Mouse (Mus musculus): ENCODE results near the gene Gpr153. TPM values are rescaled to one million over a fixed set of nuclear protein-coding genes. Genes with fewer than 3 reads are reported as not detected.

The Gpr153 gene
- polyA plus RNA-seq, 1 experiment from 2014 or later: 9.0 TPM

- no peak overlapping the region for H3K27ac ChIP-seq
- H3K4me1 ChIP-seq (replicated peaks): peaks cover 33% of the 10 kb centered on the region
- H3K9me3 ChIP-seq: no peaks in the 10 kb centered on the region
- H3K27me3 ChIP-seq: peaks cover 99% of the 10 kb centered on the region
- no peak for ATAC-seq (ENCODE audit: low FRiP score)
- peak overlapping the region; percentile 60 for H3K9ac ChIP-seq
- peak overlapping the region; percentile 37 for H3K4me3 ChIP-seq
- 22% methylated on average over 32 of the region's 34 CpGs for WGBS
- peak overlapping the region; percentile 60 for H3K4me2 ChIP-seq
- peaks cover 21% of the 10 kb centered on the region for H3K36me3 ChIP-seq
Observed at GRCm38 (mm10) chr4:152282721-152283120, 8.7 kb downstream of the Gpr153 start.

- WGBS: 5% methylated on average over 68 of the region's 70 CpGs
- peaks cover 18% of the 10 kb centered on the region for H3K36me3 ChIP-seq
- peaks cover 100% of the 10 kb centered on the region for H3K27me3 ChIP-seq
- H3K4me3 ChIP-seq: peak overlapping the region; percentile 37
- peak overlapping the region; percentile 60 for H3K9ac ChIP-seq
- H3K4me2 ChIP-seq: peak overlapping the region; percentile 60
- no peak overlapping the region for H3K27ac ChIP-seq
- ATAC-seq (ENCODE audit: low FRiP score): peak; percentile 73
- H3K4me1 ChIP-seq (replicated peaks): peaks cover 39% of the 10 kb centered on the region
- no peaks in the 10 kb centered on the region for H3K9me3 ChIP-seq
Observed at GRCm38 (mm10) chr4:152283186-152283950, 9.3 kb downstream of the Gpr153 start.

- Histone ChIP-seq H3K4me2 (peak overlapping the region; percentile 62; the same call in 1 of the 2 replicates), H3K4me3 (0 out of 2 replicates have a peak overlapping the region, but pooled peaks have one; percentile 38), H3K9me3 (no peaks in the 10 kb centered on the region), H3K27me3 (peaks cover 97% of the 10 kb centered on the region), H3K9ac (no peak overlapping the region), H3K36me3 (peaks cover 9% of the 10 kb centered on the region), H3K4me1 (replicated peaks) (peaks cover 52% of the 10 kb centered on the region), H3K27ac (no peak overlapping the region)
- no peak for ATAC-seq (ENCODE audit: low FRiP score)
- 6% methylated on average over 10 of the region's 10 CpGs for WGBS
Observed at GRCm38 (mm10) chr4:152285505-152285904, 11.5 kb downstream of the Gpr153 start.

- peak overlapping the region; percentile 64 for H3K9ac ChIP-seq
- peaks cover 59% of the 10 kb centered on the region for H3K4me1 ChIP-seq (replicated peaks)
- H3K4me3 ChIP-seq: peak overlapping the region; percentile 38
- WGBS: under 1% methylated on average over 32 of the region's 32 CpGs
- H3K27ac ChIP-seq: no peak overlapping the region
- H3K9me3 ChIP-seq: no peaks in the 10 kb centered on the region
- ATAC-seq (ENCODE audit: low FRiP score): no peak
- H3K4me2 ChIP-seq: peak overlapping the region; percentile 62
- H3K27me3 ChIP-seq: peaks cover 97% of the 10 kb centered on the region
- H3K36me3 ChIP-seq: peaks cover 5% of the 10 kb centered on the region; the same call in 1 of the 2 replicates
Observed at GRCm38 (mm10) chr4:152286183-152286582, 12.2 kb downstream of the Gpr153 start.

- ATAC-seq (ENCODE audit: low FRiP score): no peak
Observed at GRCm38 (mm10) chr4:152286887-152287286, 12.9 kb downstream of the Gpr153 start.

GRCm38 (mm10) chr4:152287317-152288120 lies 13.5 kb downstream of the Gpr153 start:
- Histone ChIP-seq H3K4me1 (replicated peaks) (peaks cover 71% of the 10 kb centered on the region), H3K27me3 (peaks cover 97% of the 10 kb centered on the region), H3K27ac (no peak overlapping the region), H3K4me3 (no peak overlapping the region), H3K4me2 (peak overlapping the region; percentile 62), H3K36me3 (no peaks in the 10 kb centered on the region), H3K9me3 (no peaks in the 10 kb centered on the region), H3K9ac (0 out of 2 replicates have a peak overlapping the region, but pooled peaks have one; percentile 35)
- ATAC-seq (ENCODE audit: low FRiP score): no peak
- 5% methylated on average over 19 of the region's 19 CpGs for WGBS

More at GRCm38 (mm10) chr4:152286887-152287286, 12.9 kb downstream of the Gpr153 start:
- peaks cover 65% of the 10 kb centered on the region for H3K4me1 ChIP-seq (replicated peaks)
- peak overlapping the region; percentile 62 for H3K4me2 ChIP-seq
- 1% methylated on average over 26 of the region's 26 CpGs for WGBS
- peak overlapping the region; percentile 64; the same call in 1 of the 2 replicates for H3K9ac ChIP-seq
- H3K9me3 ChIP-seq: no peaks in the 10 kb centered on the region
- peak overlapping the region; percentile 38 for H3K4me3 ChIP-seq
- peaks cover 97% of the 10 kb centered on the region for H3K27me3 ChIP-seq
- no peaks in the 10 kb centered on the region for H3K36me3 ChIP-seq
- H3K27ac ChIP-seq: no peak overlapping the region

- Histone ChIP-seq H3K36me3 (no peaks in the 10 kb centered on the region), H3K4me1 (replicated peaks) (peaks cover 71% of the 10 kb centered on the region), H3K4me3 (no peak overlapping the region), H3K9me3 (no peaks in the 10 kb centered on the region), H3K9ac (no peak overlapping the region), H3K27me3 (peaks cover 97% of the 10 kb centered on the region), H3K4me2 (no peak overlapping the region), H3K27ac (no peak overlapping the region)
- ATAC-seq (ENCODE audit: low FRiP score): no peak
- WGBS: 28% methylated on average over 18 of the region's 18 CpGs
Observed at GRCm38 (mm10) chr4:152288398-152288945, 14.4 kb downstream of the Gpr153 start.

GRCm38 (mm10) chr4:152290385-152290784 lies 16.4 kb downstream of the Gpr153 start:
- Histone ChIP-seq H3K9me3 (no peaks in the 10 kb centered on the region), H3K9ac (peak overlapping the region; percentile 67), H3K27me3 (peaks cover 97% of the 10 kb centered on the region), H3K4me2 (peak overlapping the region; percentile 57), H3K4me3 (peak overlapping the region; percentile 32), H3K36me3 (no peaks in the 10 kb centered on the region), H3K4me1 (replicated peaks) (peaks cover 78% of the 10 kb centered on the region), H3K27ac (no peak overlapping the region)
- under 1% methylated on average over 38 of the region's 39 CpGs for WGBS
- 0 out of 2 replicates have a peak, but pooled peaks have one; percentile 12 for ATAC-seq (ENCODE audit: low FRiP score)

GRCm38 (mm10) chr4:152290991-152291390 lies 17.0 kb downstream of the Gpr153 start:
- H3K9ac ChIP-seq: peak overlapping the region; percentile 67; the same call in 1 of the 2 replicates
- no peaks in the 10 kb centered on the region for H3K36me3 ChIP-seq
- 7% methylated on average over 11 of the region's 11 CpGs for WGBS
- peak overlapping the region; percentile 32 for H3K4me3 ChIP-seq
- H3K27ac ChIP-seq: no peak overlapping the region
- H3K4me2 ChIP-seq: peak overlapping the region; percentile 57
- no peaks in the 10 kb centered on the region for H3K9me3 ChIP-seq
- ATAC-seq (ENCODE audit: low FRiP score): no peak
- peaks cover 97% of the 10 kb centered on the region for H3K27me3 ChIP-seq
- peaks cover 74% of the 10 kb centered on the region for H3K4me1 ChIP-seq (replicated peaks)

- Histone ChIP-seq H3K36me3 (no peaks in the 10 kb centered on the region), H3K4me3 (peak within 1 kb of the TSS; percentile 32), H3K9me3 (no peaks in the 10 kb centered on the region), H3K27me3 (peaks cover 93% of the 10 kb centered on the region), H3K9ac (peak within 1 kb of the TSS; percentile 67), H3K27ac (peak within 1 kb of the TSS; percentile 44; the same call in 1 of the 2 replicates), H3K4me1 (replicated peaks) (peaks cover 71% of the 10 kb centered on the region), H3K4me2 (peak within 1 kb of the TSS; percentile 57)
- 9% methylated on average over 6 of the region's 6 CpGs for WGBS
- ATAC-seq (ENCODE audit: low FRiP score): no peak
Observed at GRCm38 (mm10) chr4:152291562-152291961, 17.5 kb downstream of the Gpr153 start, which contains the start of gene Hes3. TSS of gene Hes3 (minus strand) at chr4:152291662.

GRCm38 (mm10) chr4:152292102-152292765 lies 18.2 kb downstream of the Gpr153 start:
- 8% methylated on average over 12 of the region's 12 CpGs for WGBS
- Histone ChIP-seq H3K27ac (peak overlapping the region; percentile 44; the same call in 1 of the 2 replicates), H3K36me3 (no peaks in the 10 kb centered on the region), H3K4me2 (no peak overlapping the region), H3K4me3 (no peak overlapping the region), H3K9ac (no peak overlapping the region), H3K4me1 (replicated peaks) (peaks cover 66% of the 10 kb centered on the region), H3K9me3 (no peaks in the 10 kb centered on the region), H3K27me3 (peaks cover 86% of the 10 kb centered on the region)
- no peak for ATAC-seq (ENCODE audit: low FRiP score)
